Mouse (Mus musculus): ENCODE results near the gene Aph1a.
"Not testable (repeated sequence)": the region's sequence is repeated elsewhere in the genome, so short reads cannot be mapped to it uniquely, and the experiment has no call there.

Aph1a gene

GRCm38 (mm10) chr3:95923429-95923828 lies 29.7 kb downstream of the Aph1a start:
- DNase-seq = not testable (repeated sequence)

GRCm38 (mm10) chr3:95924185-95924584 lies 30.4 kb downstream of the Aph1a start:
- DNase-seq = peak; percentile 51

GRCm38 (mm10) chr3:95925087-95925486 lies 31.3 kb downstream of the Aph1a start:
- peak; percentile 38 for DNase-seq

DNA sequence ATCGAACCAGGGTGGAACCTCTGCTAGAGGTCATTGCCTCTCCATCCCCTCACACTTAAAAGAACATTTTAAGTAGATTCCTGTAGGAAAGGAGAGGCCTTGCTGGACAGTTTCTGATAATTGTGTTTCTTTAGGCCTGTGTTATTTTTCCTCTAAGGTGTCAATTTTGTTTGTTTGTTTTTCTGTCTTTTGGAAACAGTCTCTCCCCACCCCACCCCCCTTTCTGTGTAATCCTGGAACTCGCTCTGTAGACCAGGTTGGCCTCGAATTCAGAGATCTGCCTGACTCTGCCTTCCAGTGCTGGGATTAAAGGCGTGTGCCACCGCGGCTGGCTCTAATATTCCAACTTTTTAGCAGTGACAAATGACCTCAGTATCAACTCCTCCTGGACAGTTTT lies 34.5 kb downstream of the Aph1a start:
- DNase-seq = peak; percentile 21

- DNase-seq = peak; percentile 98
Measured at GRCm38 (mm10) chr3:95928658-95929503, 35.1 kb downstream of the Aph1a start, which contains the start of gene Anp32e. TSS of gene Anp32e (plus strand) at chr3:95929246.

DNA sequence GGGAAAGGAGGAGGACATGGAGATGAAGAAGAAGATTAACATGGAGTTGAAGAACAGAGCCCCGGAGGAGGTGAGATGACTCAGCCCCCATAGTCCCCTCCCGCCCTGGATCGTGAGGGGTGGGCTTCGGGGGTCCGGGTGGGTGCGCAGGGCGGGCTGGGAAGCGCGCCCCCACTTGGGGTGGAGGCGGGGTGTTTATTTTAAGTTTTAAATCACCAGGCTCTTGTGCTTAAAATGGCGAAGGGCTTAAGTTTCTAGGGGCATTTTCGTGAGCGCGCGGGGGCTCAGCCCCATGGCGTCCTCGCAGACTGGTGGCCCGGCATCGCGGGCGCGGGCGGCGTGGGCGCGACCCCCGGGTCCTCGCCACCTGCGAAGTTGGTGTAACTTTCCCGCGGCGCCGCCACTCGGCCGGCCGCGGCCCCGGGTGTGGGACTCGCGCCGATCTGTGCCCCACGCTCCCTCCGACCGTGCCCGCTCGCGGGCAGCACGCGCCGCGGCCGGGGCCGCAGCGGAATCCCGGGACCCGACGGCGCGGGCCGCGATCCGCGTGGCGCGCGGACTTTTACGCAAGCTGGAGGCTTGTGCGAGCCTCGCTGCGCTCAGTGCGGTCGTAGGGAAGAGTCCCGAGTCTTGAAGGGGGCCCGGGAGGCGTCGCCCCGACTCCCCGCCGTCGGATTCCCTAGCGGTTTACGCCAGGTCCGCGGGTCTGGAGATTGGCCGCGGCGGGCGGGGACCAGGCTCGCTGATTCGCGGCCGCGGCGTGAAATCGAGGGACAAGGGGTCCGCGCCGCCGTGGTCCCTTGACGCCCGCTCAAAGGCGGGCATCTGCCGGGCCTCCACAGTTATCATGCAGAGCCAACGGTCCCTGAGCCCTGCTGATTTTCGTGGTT lies 36.1 kb downstream of the Aph1a start:
- peak; percentile 66 for DNase-seq

DNA sequence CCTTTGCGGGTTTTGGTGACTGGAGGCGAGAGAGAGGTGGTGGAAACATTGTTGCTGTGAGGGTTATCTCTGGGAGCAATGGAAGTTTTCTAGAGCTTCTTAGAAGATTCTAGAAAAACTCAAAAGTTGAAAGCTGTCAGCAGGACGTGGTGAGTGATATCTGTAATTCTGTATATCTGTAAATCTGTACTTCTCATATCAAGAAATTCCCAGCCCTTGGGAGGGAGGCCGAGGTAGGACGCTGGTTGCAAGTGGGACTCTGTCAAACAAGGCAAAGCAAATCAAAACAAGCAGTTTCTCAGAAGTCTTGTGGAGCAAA lies 36.7 kb downstream of the Aph1a start:
- peak; percentile 37 for DNase-seq

- DNase-seq = no peak
Measured at GRCm38 (mm10) chr3:95931471-95931870, 37.7 kb downstream of the Aph1a start.

DNA sequence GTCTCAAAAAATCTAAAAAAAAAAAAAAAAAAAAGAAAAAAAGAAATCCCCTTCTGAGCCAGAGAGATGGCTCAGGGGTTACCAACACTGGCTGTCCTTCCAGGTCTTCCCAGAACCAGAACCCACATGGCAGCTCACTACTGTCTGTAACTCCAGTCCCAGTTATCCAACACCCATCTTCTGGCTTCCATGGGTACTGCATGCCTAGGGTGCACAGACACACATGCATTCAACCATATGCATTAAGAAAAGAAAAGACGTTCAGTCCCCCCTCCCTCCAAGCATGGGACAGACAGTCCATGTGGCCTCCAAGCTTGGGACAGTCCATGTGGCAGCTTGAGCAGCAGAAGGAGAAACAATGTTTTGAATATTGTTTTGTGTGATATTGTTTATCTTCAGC lies 38.4 kb downstream of the Aph1a start:
- DNase-seq = peak; percentile 25

- DNase-seq = no peak
Measured at GRCm38 (mm10) chr3:95932566-95932965, 38.8 kb downstream of the Aph1a start.

DNA sequence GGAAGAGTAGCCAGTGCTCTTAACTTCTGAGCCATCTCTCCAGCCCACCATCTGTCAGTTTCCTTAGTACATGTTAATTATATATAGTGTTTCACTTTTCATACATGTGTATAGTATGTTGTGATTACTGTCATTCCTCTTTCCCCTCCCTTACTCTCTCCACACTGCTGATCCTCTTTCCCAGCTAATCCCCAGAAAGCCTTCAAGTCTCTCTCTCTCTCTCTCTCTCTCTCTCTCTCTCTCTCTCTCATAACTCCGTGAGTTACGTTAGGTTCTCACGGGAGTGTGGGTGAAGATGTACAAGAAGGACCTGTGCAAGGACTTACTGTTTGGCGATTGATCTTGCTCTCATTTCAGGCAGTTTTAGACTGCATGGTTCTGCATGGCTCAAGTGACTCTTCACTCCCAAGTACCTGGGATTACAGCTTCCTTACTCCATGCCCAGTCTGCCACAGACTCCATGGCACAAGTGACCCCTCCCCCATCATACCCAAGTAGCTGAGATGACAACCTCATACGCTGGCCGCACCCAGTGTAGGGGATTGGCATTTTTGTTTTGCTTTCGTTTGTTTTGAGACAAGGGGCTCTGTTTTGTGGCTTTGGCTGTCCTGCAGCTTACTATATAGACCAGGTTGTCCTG lies 39.5 kb downstream of the Aph1a start:
- no peak for DNase-seq

DNA sequence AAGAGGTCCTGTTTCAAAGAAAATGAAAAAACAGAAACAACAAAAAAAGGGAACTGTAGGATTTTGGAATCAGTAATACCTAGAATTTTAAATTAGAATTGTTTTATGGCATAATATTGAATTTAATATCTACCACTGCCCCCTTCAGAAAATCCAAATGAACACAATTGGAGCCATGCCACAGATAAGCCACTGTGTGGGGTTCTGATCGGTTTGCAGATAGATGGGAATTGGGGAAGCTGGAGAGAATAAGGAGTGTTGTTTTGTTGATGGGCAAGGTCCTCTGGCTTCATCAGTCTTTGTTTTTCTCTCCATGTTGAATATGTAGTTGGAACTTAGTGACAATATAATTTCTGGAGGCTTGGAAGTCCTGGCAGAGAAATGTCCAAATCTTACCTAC lies 40.7 kb downstream of the Aph1a start:
- DNase-seq = no peak

DNA sequence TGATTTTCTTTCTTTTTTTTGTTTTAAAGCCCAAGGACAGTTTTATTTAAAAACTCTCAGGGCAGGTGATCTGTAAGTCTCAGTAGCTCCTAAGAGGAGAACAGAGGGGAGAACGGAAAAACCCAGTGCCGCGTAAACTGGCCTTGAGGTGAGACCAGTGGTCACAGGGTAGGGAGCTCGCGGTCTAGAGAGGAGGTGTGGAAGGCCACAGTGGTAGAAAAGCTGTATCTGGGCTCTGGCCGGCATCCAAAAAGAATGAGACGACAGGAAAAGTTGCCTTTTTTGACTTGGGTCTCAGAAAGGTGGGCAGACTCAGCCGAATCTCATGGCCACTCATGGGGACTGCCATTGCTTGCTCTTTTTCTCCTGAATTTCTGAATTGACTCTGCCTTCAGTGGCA lies 44.4 kb downstream of the Aph1a start:
- DNase-seq = no peak

DNA sequence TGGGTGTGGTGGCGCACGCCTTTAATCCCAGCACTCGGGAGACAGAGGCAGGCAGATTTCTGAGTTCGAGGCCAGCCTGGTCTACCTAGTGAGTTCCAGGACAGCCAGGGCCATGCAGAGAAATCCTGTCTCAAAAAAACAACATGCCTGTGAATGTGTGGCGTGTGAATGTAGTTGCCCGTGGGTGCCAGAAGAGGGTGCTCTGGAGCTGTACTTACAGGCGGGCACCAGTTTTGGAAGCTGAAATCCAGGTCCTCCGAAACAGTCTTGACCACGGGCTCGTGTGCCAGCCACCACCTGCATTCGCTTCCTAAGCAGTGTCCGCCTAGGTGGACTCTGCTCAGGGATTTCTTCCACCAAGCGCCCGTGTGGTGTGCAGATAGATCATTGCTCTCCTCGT lies 45.1 kb downstream of the Aph1a start:
- DNase-seq = peak; percentile 36

- DNase-seq = no peak
Measured at GRCm38 (mm10) chr3:95942749-95943148, 49.0 kb downstream of the Aph1a start.

DNA sequence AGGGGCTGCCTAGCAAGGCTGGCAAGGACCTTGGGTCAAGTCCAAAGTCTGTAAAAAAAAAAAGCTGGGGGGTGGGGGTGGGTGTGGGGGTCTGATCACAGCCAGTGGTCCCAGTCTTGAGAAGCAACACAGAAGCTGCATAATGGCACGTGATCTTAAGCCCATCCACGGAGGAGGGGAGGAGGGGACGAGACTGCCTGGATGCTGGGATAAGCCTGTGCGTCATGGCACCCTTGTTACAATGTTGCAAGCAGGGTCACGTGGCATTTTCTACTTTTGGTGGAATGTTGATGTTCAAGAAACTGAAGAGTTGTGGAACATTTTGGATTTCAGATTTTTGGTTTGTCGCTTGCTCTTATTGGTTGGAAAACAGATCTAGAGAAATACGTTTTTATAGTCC lies 49.5 kb downstream of the Aph1a start:
- DNase-seq = no peak

DNA sequence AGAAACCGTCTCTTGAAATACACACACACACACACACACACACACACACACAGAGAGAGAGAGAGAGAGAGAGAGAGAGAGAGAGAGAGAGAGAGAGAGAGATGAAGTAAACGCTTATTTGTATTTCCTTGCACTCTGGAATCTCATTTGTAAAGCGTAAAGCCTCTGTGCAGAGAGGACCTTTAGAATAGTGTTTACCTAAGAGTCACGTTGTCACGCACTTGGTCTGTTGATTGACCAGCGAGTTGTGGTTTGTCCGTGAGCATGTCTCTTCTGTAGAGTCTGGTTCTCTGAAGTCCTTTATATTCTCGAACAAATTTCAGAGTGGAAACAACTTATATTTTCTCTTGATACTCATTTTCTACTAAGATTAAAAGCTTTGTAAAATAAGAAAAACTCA lies 51.0 kb downstream of the Aph1a start:
- no peak for DNase-seq

- no peak for DNase-seq
Measured at GRCm38 (mm10) chr3:95945731-95946240, 52.0 kb downstream of the Aph1a start.
